In genomic region chr3:108324837-108325236, GRCm38 (mm10) we compare ENCODE assay signal across 28 mouse cellular contexts. TPM values are rescaled to one million over a fixed set of nuclear protein-coding genes. Genes with fewer than 3 reads are reported as not detected.
DNase-seq lines count a peak whose midpoint lies in the region; ATAC-seq and TF ChIP-seq lines count a peak whose summit lies in the region.
"Had no signal": no experiment of that assay in that cellular context is flagged by ENCODE, and none has a peak within 500 bp of the region (broad histone marks: within the 10 kb centered on the region; RNA-seq: fewer than 3 reads in every experiment).

No protein-coding gene starts in this region.

- 61% methylated on average over 4 of the region's 4 CpGs for WGBS in forebrain, embryonic 16.5 days
- 79% methylated on average over 4 of the region's 4 CpGs for WGBS in forebrain, embryonic 13.5 days
- 78% methylated on average over 4 of the region's 4 CpGs for WGBS in heart, embryonic 13.5 days
- WGBS in heart, adult 2 months: 73% methylated on average over 4 of the region's 4 CpGs

- intact Hi-C loops in heart, adult 2 months (cut with DNase I): no loop called here

- peaks cover 3% of the 10 kb centered on the region; the same call in 1 of the 2 replicates for H3K9me3 ChIP-seq in forebrain, embryonic 16.5 days (ENCODE audit: control insufficient read depth, low read length)
- no peaks in the 10 kb centered on the region for H3K9me3 ChIP-seq in forebrain, embryonic 13.5 days (replicated peaks)
- H3K9me3 ChIP-seq in heart, embryonic 13.5 days: no peaks in the 10 kb centered on the region
- H3K9me3 ChIP-seq: heart, embryonic 12.5 days had no signal

- no peaks in the 10 kb centered on the region for H3K79me2 ChIP-seq in heart, adult 2 months (replicated peaks; ENCODE audit: control insufficient read depth, insufficient read depth, low read length)

- no peak overlapping the region for H3K4me3 ChIP-seq in forebrain, embryonic 16.5 days (replicated peaks; ENCODE audit: low read length)
- no peak overlapping the region for H3K4me3 ChIP-seq in forebrain, embryonic 13.5 days
- H3K4me3 ChIP-seq in heart, embryonic 13.5 days: no peak overlapping the region
- H3K4me3 ChIP-seq in heart, adult 2 months: no peak overlapping the region
- H3K4me3 ChIP-seq: heart, embryonic 12.5 days had no signal

- ATAC-seq in forebrain, embryonic 16.5 days: no peak
- ATAC-seq in forebrain, embryonic 13.5 days: no peak
- ATAC-seq in heart, embryonic 13.5 days (ENCODE audit: extremely low read depth, insufficient number of reproducible peaks, low FRiP score, low TSS enrichment): no peak
- ATAC-seq: CD4-positive, CD25-positive, alpha-beta regulatory T cell, adult 4 months; hindbrain, postnatal 0 days; inflammation-experienced regulatory T-cells, adult 6 months; intestine, embryonic 16.5 days had no signal

- no peak overlapping the region for H3K4me2 ChIP-seq in forebrain, embryonic 16.5 days (ENCODE audit: low read length)
- no peak overlapping the region for H3K4me2 ChIP-seq in forebrain, embryonic 13.5 days
- no peak overlapping the region for H3K4me2 ChIP-seq in heart, embryonic 13.5 days
- H3K4me2 ChIP-seq: heart, embryonic 12.5 days; hindbrain, embryonic 14.5 days had no signal

- TF ChIP-seq EP300 in heart, adult 2 months (IDR thresholded peaks at IDR 0.05; ENCODE audit: insufficient read depth, low read depth, low read length): no peak

- H3K4me1 ChIP-seq in forebrain, embryonic 16.5 days (replicated peaks; ENCODE audit: control insufficient read depth, insufficient read depth, low read length): peaks cover 29% of the 10 kb centered on the region
- H3K4me1 ChIP-seq in forebrain, embryonic 13.5 days: peaks cover 16% of the 10 kb centered on the region
- H3K4me1 ChIP-seq in heart, embryonic 13.5 days: peaks cover 50% of the 10 kb centered on the region
- no peaks in the 10 kb centered on the region for H3K4me1 ChIP-seq in heart, adult 2 months (ENCODE audit: control insufficient read depth, insufficient read depth, low read length)

- no peak overlapping the region for H3K9ac ChIP-seq in forebrain, embryonic 16.5 days (replicated peaks; ENCODE audit: low read depth, low read length)
- no peak overlapping the region for H3K9ac ChIP-seq in forebrain, embryonic 13.5 days
- no peak overlapping the region for H3K9ac ChIP-seq in heart, embryonic 13.5 days
- no peak overlapping the region for H3K9ac ChIP-seq in heart, adult 2 months (ENCODE audit: low read depth, low read length)
- H3K9ac ChIP-seq: heart, embryonic 12.5 days; hindbrain, embryonic 14.5 days had no signal

- TF ChIP-seq POLR2A in heart, adult 2 months (IDR thresholded peaks at IDR 0.05; ENCODE audit: insufficient read depth, low read depth, low read length): no peak

- no peak for TF ChIP-seq CTCF in heart, adult 2 months (IDR thresholded peaks at IDR 0.05)

- H3K27me3 ChIP-seq in forebrain, embryonic 16.5 days (replicated peaks; ENCODE audit: control insufficient read depth, insufficient read depth, low read length): no peaks in the 10 kb centered on the region
- H3K27me3 ChIP-seq in forebrain, embryonic 13.5 days: no peaks in the 10 kb centered on the region
- no peaks in the 10 kb centered on the region for H3K27me3 ChIP-seq in heart, embryonic 13.5 days (replicated peaks)
- no peaks in the 10 kb centered on the region for H3K27me3 ChIP-seq in heart, adult 2 months (ENCODE audit: control insufficient read depth, insufficient read depth, low read length)
- H3K27me3 ChIP-seq: heart, embryonic 12.5 days had no signal

- H3K27ac ChIP-seq in forebrain, embryonic 16.5 days (ENCODE audit: low read length): peak overlapping the region; percentile 68
- no peak overlapping the region for H3K27ac ChIP-seq in forebrain, embryonic 13.5 days
- peak overlapping the region; percentile 14; the same call in 1 of the 2 replicates for H3K27ac ChIP-seq in heart, embryonic 13.5 days (replicated peaks)
- H3K27ac ChIP-seq in heart, adult 2 months: no peak overlapping the region
- H3K27ac ChIP-seq: hindbrain, embryonic 14.5 days; hindbrain, postnatal 0 days had no signal

- peaks cover 7% of the 10 kb centered on the region for H3K36me3 ChIP-seq in forebrain, embryonic 16.5 days (ENCODE audit: control insufficient read depth, insufficient read depth)
- H3K36me3 ChIP-seq in forebrain, embryonic 13.5 days (ENCODE audit: poor library complexity, severe bottlenecking): peaks cover 53% of the 10 kb centered on the region
- H3K36me3 ChIP-seq in heart, embryonic 13.5 days: peaks cover 29% of the 10 kb centered on the region
- H3K36me3 ChIP-seq in heart, adult 2 months (ENCODE audit: control insufficient read depth, insufficient read depth, low read length): no peaks in the 10 kb centered on the region

- no peak for DNase-seq in heart, adult 2 months
- peak; percentile 24 for DNase-seq in brain, embryonic 18.5 days (ENCODE audit: low read depth, low spot score)
- DNase-seq in thymus, adult 18-20 months: no peak
- DNase-seq: adrenal gland, adult 2 months; adrenal gland, postnatal 14 days; cerebellum, adult 18-20 months; cerebellum, adult 9-10 months; cerebellum, postnatal 14 days; gastrocnemius, postnatal 14 days; heart, adult 11 months; heart, postnatal 14 days; heart, postnatal 4 days; kidney, adult 18-20 months had no signal

RNA-seq across cellular contexts. Expression of gene Mybphl, which starts 39.9 kb away (rescaled TPM):
- 0.16 TPM in 1 of 2 replicates, not detected in the other for polyA plus RNA-seq in forebrain, embryonic 16.5 days (2015; fragmentation: Nextera tagmentation; extraction: Ambion mirVana)
- not detected in 2 replicates for polyA plus RNA-seq in forebrain, embryonic 13.5 days (2015; fragmentation: Nextera tagmentation; extraction: Ambion mirVana)
- 40.7 and 45.8 TPM in 2 replicates for polyA plus RNA-seq in heart, embryonic 13.5 days (2015; fragmentation: Nextera tagmentation; extraction: Ambion mirVana)
- total RNA-seq in heart, adult 2 months (2021): 10 to 100 TPM; 35.8 to 51.2 TPM
- 268 and 304 TPM in 2 replicates for polyA plus RNA-seq in heart, adult 2 months (2012; rRNA removed)
- total RNA-seq: adrenal gland, adult 2 months; adrenal gland, postnatal 14 days; adrenal gland, postnatal 4 days; gastrocnemius, postnatal 4 days; hindbrain, postnatal 0 days; MEL had no signal
- polyA plus RNA-seq: adrenal gland, adult 2 months; C2C12; CD4-positive, CD25-positive, alpha-beta regulatory T cell, adult 4 months; embryonic facial prominence, embryonic 14.5 days; hindbrain, embryonic 11.5 days; inflammation-experienced regulatory T-cells, adult 6 months; intestine, embryonic 16.5 days had no signal

RNA-seq across cellular contexts. Expression of gene Sort1, which starts 41.0 kb away (rescaled TPM):
- 19.5 and 22.6 TPM in 2 replicates for polyA plus RNA-seq in forebrain, embryonic 16.5 days (2015; fragmentation: Nextera tagmentation; extraction: Ambion mirVana)
- polyA plus RNA-seq in forebrain, embryonic 13.5 days (2015; fragmentation: Nextera tagmentation; extraction: Ambion mirVana): 13.5 and 13.9 TPM in 2 replicates
- polyA plus RNA-seq in heart, embryonic 13.5 days (2015; fragmentation: Nextera tagmentation; extraction: Ambion mirVana): 8.9 and 11.9 TPM in 2 replicates
- total RNA-seq in heart, adult 2 months (2021): 10 to 100 TPM; 17.4 to 19.2 TPM
- 33.7 and 51.9 TPM in 2 replicates for polyA plus RNA-seq in heart, adult 2 months (2012; rRNA removed)
- polyA plus RNA-seq: inflammation-experienced regulatory T-cells, adult 6 months had no signal

RNA-seq across cellular contexts. Expression of gene Psrc1, which starts 58.8 kb away (rescaled TPM):
- polyA plus RNA-seq in forebrain, embryonic 16.5 days (2015; fragmentation: Nextera tagmentation; extraction: Ambion mirVana): 29.0 and 29.2 TPM in 2 replicates
- polyA plus RNA-seq in forebrain, embryonic 13.5 days (2015; fragmentation: Nextera tagmentation; extraction: Ambion mirVana): 68.6 and 68.9 TPM in 2 replicates
- polyA plus RNA-seq in heart, embryonic 13.5 days (2015; fragmentation: Nextera tagmentation; extraction: Ambion mirVana): 24.4 and 25.4 TPM in 2 replicates
- under 1 TPM; 0.16 to 0.34 TPM for total RNA-seq in heart, adult 2 months (2021)
- polyA plus RNA-seq in heart, adult 2 months (2012; rRNA removed): 0.59 and 0.64 TPM in 2 replicates

Comparison
In these comparisons a context has a peak if more than half of its experiments do, and no peak if none do; other contexts are left out.
1. H3K27ac ChIP-seq: peak in forebrain, embryonic 16.5 days (single experiment) and heart, embryonic 13.5 days (single experiment); none in forebrain, embryonic 13.5 days (single experiment) and heart, adult 2 months (single experiment).
2. RNA of gene Psrc1, which starts 58.8 kb away (polyA plus RNA-seq): 68.6 to 68.9 TPM in forebrain, embryonic 13.5 days, 29.0 to 29.2 TPM in forebrain, embryonic 16.5 days and 24.4 to 25.4 TPM in heart, embryonic 13.5 days; 0.59 to 0.64 TPM in heart, adult 2 months; every median in the first group is over 10 times any median in the second.
3. RNA of gene Mybphl, which starts 39.9 kb away (polyA plus RNA-seq): 268 to 304 TPM in heart, adult 2 months and 40.7 to 45.8 TPM in heart, embryonic 13.5 days; 0.16 TPM in forebrain, embryonic 16.5 days and not detected in forebrain, embryonic 13.5 days; every median in the first group is over 10 times any median in the second.